Mouse (Mus musculus): ENCODE results near the gene Fasn. TPM values are rescaled to one million over a fixed set of nuclear protein-coding genes. Genes with fewer than 3 reads are reported as not detected.
"Not testable (repeated sequence)": the region's sequence is repeated elsewhere in the genome, so short reads cannot be mapped to it uniquely, and the experiment has no call there.

The Fasn gene
- 22.3 and 25.3 TPM in 2 replicates for polyA plus RNA-seq (2015; fragmentation: Nextera tagmentation; extraction: Ambion mirVana)

DNA sequence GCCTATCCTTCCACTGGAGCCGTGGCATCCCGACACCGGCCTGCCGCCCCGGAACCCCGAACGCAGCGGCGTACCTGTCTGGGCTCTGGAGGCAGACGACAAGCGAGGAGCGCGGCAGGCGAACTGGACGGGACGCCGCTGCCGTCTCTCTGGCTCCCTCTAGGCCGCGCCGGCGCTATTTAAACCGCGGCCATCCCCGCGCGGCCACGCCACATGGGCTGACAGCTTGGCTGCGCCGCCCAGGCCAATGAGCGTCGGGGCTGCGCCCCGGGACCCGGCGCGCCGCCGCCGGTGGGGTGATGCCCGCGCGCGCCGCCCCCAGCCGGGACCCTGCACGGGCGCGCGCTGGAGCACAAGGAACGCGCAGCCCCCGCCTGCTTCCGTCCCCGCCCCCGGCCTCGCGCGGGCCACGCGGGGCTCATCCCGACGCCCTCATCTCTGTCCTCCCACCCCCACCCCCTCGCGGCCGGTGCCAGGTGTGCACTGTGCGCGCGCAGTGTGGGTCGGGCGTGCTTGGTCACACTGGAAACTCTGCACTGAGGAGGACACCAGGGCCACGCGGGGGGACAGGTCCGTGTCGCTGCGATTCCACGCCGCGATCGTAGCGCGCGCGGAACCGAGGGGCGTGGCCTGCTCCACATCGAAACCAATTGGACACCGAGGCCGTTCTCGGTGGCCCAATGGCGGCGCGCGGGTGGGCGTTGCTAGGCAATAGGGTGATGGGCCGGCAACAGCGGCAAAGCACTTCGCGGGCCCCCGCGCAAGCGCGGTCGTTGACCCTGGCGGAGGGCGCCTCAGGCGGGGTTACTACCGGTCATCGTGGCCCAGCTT lies at the start of gene Fasn:
Gene Fasn, minus strand, starts transcription at position 592 of the 831 bp plus-strand sequence.
- peak; percentile 93 for DNase-seq (ENCODE audit: low spot score)

DNA sequence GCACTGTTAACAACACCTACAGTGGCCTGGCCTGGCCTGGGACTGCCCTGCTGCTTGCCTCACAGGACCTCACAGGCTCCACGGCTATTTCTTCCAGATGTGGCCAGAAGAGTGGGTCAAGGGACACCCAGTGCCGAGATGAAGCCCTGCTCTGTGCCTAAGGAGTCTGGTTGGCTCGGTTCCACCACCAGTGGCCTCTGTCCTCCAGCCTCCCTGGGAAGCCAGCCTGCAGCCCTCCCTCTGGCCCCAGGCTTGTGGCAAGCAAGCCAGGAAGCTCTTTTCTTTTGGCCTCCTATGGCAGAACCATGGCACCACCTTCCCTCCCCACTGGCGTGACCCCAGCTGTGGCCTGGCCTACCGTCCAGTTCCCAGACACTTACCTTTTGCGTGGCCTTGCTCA lies 48.9 kb upstream of the Fasn start:
- no peak for DNase-seq (ENCODE audit: low spot score)

DNA sequence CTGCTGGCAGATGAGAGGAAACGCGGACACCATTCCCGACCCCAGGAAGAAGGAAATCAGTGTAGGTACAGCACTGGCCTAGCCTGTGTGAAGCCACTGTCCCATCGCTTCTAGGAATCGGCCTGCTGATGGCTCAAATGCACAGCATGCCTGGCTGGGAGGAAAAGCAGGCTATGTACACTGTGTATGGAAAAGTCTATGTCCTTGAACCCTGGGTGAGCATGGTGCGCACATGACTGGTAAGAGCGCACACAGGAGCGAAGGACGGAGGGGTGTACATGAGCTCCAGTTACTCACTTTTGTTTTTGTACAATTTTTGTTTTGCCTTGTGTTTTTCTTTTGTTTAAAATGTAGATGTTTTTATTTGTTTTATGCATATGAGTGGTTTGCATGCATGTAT lies 47.2 kb upstream of the Fasn start:
- no peak for DNase-seq (ENCODE audit: low spot score)

DNA sequence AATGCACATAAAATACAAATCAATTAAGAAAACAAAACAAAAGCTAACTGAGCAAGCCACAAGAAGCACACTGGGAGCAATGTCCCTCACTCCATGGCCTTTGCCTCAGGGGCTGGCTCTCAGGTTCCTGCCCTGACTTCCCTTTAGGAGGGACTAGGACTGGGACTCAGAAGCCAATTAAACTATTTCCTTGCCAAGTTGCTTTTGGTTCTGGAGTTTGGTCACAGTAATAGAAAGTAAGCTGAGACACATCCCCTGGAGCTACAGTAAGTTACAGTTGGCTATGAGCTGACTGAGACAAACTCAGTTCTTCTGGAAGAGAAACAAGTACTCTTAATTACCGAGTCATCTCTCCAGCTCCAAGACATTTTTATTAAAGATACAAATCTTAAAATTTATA lies 41.5 kb upstream of the Fasn start:
- DNase-seq (ENCODE audit: low spot score) = no peak

DNA sequence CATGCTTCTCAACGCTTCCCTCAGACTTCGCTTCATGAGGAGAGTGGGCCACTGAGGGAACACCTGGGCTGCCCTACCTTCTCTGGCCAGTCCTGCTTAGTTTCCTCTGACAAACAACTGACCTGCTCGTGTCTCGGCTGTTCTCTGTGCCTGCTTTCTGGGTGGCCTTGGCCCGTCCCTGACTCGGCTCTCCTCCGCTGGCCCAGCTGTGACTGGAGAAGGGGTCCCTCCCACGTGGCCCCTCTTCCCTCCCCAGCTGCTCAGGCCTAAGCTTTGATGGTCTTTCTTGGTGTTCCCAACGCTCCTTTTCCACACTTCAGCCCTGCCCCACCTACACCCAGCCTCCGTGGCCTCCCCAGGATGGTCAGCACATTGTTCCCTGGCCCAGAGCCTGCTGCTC lies 38.5 kb upstream of the Fasn start:
- no peak for DNase-seq (ENCODE audit: low spot score)

DNA sequence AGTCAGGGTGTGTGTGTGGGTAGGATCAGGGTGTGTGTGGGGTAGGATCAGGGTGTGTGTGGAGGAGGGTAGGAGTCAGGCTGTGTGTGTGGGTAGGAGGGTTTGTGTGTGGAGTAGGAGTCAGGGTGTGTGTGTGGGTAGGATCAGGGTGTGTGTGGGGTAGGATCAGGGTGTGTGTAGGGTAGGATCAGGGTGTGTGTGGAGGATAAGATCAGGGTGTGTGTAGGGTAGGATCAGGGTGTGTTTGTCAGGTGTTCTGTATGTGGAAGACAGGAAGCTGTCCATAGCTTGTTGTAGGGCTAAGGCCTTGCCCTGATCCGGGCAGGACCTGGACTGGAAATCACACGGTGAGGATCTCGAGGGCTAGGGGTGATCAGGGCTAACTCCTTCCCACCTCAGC lies 31.6 kb upstream of the Fasn start:
- not testable (repeated sequence) for DNase-seq (ENCODE audit: low spot score)

DNA sequence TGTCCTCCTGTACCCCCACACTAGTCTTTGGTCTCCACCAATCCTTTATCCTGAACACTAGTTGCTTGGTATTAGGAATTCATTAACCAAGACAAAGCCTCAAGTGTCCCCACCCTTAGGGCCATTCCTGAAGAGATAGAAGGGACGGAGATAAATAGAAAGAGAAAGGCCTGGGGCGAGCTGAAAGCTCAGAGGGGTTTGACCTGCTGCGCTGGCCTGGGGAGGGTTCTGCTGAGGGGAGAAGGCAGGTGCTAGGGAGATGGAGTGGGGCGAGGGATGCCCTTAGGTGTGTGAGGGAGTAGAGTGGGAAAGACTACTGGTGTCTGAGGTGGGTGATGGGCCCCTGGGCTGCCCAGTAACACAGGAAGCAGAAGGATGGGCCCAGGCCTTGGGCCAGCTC lies 29.4 kb upstream of the Fasn start:
- DNase-seq (ENCODE audit: low spot score) = no peak

DNA sequence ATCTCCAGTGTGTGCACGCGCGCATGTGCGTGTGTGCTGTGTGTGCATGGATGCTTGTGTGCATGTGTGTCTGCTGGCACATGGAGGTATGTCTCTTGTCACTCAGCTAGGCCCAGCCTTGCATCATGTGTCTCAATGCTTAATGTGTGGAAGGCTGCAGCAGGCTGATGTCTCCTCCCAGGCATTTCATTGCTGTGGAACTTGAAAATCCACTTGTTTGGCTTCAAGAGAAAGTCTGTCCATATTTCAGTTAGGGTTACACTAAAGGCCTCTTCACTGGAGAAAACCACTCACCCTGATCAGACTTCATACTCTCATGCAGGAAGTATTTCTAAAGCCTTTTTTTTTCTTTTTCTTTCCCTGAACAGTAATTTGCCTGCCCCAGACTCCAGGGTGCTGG lies 28.8 kb upstream of the Fasn start:
- DNase-seq (ENCODE audit: low spot score) = no peak

DNA sequence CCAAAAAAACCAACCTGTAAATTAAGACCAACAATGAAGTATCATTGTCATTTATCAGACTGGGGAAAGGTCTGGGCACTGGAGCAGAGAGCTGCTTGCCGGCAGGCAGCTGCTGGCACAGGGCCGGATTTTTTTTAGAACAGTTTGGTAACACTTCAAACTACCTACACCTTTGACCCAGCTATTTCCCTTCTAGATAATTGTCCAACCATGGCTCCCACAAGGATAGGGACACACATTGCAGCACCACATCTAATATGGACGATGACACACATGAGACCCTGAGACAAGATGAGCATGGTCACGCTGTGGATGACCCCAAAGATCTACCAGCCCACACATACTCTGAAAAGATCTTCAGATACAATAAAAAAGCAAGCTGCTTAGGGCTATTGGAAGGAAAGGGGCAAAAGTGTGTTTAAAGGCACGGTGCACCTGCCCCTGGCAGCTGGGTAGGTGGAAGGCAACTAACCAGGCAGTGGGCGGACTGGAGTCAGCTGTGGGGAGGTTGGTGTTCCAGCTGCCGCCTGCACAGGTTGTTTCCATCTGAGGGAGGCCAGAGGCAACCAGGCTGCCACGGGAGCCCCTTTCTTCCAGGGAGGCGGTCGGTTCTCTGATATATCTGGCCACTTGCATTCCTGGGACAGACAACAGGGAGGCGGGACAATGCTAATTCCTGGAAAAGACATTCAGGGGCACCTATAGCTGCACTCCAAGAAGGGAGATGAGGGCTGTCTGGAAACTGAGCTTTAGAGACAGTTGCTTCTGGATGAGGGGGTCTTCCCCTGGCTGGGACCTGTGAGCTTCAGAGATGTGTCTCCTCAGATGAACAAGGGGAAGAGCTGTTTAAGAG lies 28.0 kb upstream of the Fasn start:
- DNase-seq (ENCODE audit: low spot score) = peak; percentile 51

DNA sequence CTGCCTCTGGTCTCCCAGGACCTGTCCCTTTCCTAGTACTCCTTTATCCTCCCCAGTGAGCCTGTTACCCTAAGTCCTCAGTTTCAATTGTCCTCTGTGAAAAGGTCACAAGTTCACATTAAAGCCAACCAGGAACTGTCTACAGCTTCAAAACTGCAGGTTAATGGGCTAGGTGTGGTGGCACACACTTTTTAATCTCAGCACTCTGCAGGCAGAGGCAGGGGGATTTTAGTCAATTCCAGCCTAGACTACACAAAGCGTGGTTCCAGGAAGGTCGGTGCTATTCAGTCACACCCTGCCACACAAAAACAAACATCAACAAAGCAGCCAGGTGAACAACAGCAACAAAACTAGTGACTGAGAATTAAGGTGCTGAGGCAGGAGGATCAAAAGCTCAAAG lies 27.2 kb upstream of the Fasn start:
- no peak for DNase-seq (ENCODE audit: low spot score)

DNA sequence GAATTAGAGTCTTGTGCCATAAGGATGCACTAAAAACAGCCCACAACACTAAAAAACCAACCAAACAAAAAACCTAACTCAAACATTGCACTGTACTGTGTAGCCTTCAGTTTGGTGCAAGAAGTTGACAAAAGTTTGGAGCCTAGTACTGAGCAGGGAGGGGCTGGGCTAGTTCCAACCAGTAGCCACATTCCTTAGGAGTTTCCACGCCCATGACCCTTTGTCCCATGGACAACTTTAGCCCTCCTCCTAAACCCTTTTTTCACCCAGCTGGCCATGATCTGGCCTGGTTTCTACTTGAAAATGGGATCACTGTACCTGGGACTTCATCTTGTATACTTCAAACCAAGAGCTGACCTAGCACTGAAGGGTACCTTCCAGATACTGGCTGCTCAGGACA lies 26.8 kb upstream of the Fasn start:
- DNase-seq (ENCODE audit: low spot score) = no peak

DNA sequence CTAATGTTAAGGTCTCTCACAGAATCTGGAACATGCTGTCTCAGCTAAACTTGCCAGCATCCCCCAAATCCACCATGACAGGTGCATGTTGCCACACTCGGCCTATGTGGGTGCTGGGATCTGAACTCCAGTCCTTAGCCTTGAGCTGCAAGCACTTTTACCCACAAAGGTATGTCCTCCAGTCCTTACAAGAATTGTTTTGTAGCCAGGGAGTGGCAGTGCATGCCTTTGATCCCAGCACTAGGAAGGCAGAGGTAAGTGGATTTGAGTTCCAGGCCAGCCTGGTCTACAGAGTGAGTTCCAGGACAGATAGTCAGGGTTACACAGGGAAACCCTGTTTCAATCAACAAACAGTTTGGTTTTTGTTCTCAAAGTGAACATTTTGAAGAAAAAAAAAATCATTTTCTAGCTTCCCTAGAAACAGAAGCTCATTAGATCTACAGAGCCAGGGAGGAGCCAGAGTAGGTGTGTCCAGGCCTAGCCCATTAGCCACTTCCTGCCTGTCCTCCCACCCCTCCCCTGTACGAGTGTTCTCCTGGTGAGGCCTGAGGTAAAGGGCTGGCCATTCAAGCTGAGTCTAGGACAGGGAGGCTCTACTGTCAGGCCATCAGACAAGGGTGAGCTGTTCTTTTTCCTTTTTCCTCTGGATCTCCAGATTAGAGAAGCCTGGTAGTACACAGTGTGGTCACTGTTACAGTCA lies 26.1 kb upstream of the Fasn start:
- DNase-seq (ENCODE audit: low spot score) = no peak

DNA sequence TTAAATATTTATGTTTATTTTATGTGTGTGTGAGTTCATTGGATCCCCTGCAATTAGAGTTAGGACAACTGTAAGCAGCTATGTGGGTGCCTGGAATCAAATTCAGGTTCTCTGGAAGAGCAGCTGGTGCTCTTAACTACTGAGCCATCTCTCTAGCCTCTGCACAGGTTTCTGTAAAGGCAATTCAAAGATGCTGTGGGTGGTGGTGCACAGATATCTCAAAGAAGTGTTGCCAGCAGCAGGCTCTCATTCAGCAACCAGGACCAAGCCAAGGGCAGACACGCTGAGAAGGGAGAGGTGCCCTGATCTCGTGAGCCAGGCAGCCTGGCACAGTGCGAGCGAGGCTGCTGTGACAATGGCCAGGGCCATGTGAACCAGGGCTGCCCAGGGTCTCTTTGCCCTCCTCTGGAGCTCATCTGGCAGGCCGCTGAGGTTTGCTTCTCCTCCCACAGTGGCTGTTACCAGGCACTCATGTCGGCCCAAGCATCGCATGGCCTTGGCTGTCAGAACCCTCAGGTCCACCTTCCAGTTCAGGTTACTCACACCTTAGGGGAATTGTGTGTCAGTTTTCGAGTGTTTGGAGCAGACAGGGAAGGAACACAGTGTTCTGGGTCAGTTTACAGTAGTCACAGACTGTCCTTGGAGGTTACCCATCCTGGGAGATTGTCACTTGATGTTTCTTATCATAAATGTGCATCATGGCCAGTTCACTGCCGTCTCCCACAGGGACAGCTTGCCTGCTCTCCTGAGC lies 22.6 kb upstream of the Fasn start:
- DNase-seq (ENCODE audit: low spot score) = no peak

DNA sequence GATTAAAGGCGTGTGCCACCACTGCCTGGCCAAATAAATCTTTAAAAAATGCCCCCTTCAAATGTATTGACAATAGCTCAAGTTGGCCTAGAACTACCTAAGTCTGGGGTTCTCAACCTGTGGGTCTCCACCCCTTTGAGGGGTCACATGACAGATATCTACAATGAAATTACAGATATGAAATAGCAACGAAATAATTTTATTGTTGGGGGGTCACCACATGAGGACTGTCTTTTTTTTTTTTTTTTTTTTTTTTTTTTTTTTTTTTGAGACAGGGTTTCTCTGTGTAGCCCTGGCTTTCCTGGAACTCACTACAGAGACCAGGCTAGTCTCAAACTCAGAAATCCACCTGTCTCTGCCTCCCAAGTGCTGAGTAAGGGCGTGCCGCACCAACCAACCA lies 20.0 kb upstream of the Fasn start:
- DNase-seq (ENCODE audit: low spot score) = no peak

DNA sequence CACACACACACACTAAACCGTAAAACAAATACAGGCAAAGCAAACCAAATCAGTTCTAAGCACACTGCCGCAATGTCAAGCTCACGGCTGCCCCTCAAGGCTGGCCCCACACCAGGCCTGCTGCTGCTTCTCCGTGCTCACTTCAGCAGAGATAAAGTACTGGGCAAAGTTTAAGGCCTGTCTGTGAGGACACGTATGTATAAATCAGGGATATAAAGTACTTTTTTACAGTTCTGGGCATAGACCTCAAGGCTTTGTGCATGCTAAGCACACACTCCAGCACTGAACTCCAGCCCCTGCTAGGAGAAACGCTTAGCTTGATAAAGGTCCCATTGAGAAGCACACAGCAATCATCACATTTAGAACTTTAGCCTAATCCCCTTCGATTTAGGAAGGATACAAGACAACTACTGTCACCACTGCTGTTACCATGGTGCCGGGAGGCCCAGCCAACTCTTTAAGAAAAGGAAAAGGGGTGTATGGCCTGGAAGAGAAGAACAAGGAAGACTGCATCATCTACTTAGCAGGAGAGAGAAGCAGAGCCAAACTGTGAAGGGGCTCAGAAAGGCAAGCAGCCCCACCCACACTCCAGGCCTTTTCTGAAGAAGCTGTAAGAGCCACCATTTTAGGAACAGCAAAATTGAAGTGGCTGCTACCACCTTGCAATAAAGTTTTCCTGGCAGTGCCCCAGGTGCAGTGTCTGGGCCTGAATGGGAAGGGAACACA lies 9.4 kb upstream of the Fasn start:
- no peak for DNase-seq (ENCODE audit: low spot score)

DNA sequence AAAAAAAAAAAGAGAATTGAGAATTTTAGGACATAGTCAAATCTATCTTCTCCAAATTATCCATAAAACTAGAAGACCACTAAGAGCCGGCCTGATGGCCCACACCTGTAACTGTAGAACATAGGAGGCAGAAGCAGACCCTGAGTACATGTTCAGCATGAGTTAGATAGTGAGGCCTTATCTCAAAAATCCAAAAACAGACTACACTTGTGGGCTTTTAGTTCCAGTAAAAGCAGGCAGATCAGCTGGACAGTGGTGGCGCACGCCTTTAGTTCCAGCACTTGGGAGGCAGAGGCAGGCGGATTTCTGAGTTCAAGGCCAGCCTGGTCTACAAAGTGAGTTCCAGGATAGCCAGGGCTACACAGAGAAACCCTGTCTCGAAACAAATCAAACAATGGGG lies 8.6 kb upstream of the Fasn start:
- not testable (repeated sequence) for DNase-seq (ENCODE audit: low spot score)

DNA sequence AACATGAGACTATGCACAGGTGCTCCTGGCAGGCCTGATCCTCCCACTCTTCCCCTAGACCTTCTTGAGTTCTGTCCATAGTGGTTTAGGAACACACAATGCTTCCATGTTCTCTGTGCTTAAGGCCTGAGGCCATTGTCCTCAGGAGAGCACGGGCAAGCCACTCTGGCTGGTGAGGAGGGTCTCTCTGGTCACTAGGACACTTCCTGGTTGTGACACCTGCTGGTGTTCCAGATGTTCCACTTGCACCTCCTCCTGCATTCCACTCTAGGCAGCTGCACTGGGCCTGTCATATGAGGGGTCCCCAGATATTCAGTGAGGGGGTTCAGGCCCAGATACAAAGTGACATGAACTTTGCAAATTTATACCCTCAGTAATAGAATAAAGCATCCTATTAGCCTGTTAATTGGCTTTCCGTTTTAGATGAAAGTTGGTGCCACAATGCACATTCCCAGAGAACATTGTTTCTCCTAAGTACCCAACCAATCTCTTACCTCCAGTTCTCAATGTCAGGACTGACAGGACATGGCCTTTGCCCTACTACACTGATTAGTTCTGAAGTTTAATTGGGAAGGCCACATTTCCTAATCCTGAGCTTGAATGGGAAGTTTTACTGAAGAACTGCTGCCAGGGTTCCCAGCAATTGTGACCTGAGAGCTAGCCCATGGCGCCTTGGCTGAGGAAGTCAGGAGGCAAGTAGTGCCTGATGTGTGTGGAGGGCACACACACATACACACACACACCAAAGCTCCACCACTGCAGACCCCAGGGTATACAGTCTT lies 7.5 kb upstream of the Fasn start:
- DNase-seq (ENCODE audit: low spot score) = no peak

DNA sequence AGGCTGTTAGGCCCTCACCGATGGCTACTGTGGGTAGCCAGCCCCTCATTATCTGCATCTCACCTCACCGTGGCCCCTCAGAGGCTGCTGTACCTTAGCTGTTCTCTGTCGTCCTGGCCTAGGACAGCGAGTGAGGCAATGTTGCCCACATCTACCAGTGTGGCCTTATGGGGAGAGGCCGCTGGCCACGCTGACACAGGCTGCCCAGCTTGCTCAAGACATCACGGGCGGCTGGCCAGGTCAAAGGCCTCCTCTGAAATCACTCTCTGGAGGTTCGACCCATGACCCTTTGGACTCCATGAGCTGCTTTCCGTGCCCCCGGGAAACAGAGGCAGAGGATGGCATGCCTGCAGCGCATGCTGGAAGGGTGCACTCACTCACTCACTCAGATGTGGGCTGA lies 6.3 kb upstream of the Fasn start:
- DNase-seq (ENCODE audit: low spot score) = no peak

DNA sequence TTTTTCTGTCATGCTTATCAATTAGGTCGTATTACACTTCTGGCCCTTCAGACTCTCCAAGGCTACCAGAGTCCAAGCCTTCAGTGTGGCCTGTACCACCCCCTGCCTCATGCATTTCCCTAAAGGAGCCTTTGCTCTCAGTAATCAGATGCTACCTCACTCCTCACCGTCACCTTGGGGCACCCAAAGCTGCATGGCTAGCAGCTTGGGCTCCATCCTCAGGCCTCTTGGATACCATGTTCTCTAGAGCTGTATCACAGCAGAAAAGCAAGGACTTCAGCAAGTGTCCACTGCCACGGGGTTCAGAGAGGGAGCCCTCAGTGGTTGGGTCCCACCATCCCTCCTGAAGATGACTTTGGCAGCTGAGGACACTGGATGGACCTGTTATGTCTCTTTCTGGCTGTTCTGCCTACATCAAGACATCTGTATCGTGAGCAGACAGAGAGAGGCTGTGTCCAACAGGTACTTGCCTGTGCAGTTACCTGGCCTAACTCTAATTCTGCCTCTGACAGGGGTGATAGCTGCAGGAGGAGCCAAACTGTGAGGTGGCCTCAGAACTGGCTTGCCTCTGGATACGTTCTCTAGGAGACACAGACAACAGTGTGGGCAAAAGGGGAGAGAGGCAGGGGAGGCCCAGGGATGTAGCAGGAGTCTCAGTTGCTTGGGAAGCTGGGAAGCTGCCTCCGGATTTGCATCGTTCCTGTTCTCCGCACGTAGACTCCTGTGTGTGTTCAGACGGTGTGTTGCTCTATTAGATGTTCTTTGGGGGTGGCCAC lies 5.6 kb upstream of the Fasn start:
- no peak for DNase-seq (ENCODE audit: low spot score)

Data from thymus, postnatal 0 days (tissue).